Mouse (Mus musculus): Measurements from ENCODE around the gene Hs3st3b1.

DNA sequence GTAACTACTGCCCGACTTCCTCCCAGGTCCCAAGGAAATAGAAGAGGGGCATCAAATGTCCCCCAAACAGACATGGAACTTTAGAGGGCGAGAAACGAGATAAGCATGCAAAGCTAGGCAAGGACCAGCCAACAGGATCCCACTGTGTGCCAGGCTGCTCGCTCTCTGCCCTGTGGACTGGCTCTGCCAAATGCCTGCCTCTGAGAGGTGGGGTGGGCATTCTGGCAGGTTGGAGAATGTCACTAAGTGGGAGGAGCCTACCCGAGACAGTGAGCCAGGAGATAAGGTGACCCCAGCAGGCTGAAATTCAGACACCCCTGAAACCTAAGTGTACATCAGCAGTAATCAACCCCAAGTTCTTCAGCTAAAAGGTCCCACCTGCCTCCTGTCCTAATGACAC, 11.1 kb downstream of the Hs3st3b1 start:
- no peak for TF ChIP-seq CTCF (IDR thresholded peaks at IDR 0.05; ENCODE audit: control insufficient read depth, insufficient read depth, insufficient replicate concordance, low read depth, low read length)
- TF ChIP-seq POLR2A (IDR thresholded peaks at IDR 0.05; ENCODE audit: control insufficient read depth, low read depth, low read length), result no peak
